Mouse (Mus musculus): Measurements from ENCODE around the gene 1700016H13Rik. TPM values are rescaled to one million over a fixed set of nuclear protein-coding genes. Genes with fewer than 3 reads are reported as not detected.

The 1700016H13Rik gene
- polyA plus RNA-seq (2012; rRNA removed) = not detected in 2 replicates

DNA sequence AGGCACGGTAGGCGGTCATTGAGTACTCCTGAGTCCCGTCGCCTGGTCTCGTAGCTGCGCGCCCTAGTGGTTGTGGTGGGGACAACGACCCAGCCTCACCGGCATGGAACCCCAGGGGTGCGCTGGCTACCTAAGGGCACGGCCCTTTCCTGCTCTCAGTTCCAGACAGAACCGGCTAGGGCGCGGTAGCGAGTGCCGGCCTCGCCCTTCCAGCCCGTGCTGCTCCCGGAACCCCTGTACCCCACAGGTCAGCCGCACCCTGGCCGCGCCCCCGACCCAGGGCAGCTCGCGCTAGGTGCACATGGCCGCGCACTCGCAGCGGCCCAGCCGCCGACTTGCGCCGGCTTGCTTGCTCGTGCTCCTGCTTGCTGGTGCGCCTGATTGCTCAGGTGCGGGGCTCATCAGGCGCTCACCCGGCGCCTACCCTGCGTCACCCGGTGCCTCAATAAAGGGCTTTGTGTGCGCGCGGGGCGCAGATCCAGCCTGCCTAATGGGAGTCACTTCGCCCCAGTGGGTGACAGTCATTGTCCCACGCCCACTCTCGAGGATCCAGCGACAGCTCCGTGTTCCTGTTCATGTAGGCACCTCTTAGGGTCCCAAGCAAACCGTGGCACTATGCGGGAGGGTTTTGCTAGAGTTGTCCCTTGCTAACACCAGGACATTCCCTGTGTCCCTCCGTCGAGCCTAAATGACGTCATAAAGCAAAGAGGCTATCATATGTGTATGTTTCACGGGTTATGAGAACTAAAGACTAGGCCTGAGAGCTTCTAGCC is at the start of gene 1700016H13Rik:
TSS of gene 1700016H13Rik (minus strand) at position 665 of the 773 bp plus-strand sequence.
- Histone ChIP-seq H3K27ac (ENCODE audit: insufficient read depth, low read length) (no peak within 1 kb of the TSS), H3K4me1 (ENCODE audit: control insufficient read depth, insufficient read depth, insufficient read length) (no peaks in the 10 kb centered on the region; the same call in 1 of the 2 replicates), H3K27me3 (ENCODE audit: control insufficient read depth, insufficient read depth, low read length) (no peaks in the 10 kb centered on the region), H3K36me3 (ENCODE audit: control insufficient read depth, insufficient read depth, low read length) (no peaks in the 10 kb centered on the region), H3K4me3 (ENCODE audit: extremely low read depth, insufficient read depth, insufficient read length) (peak within 1 kb of the TSS; percentile 54)
- no peak for TF ChIP-seq POLR2A (IDR thresholded peaks at IDR 0.05; ENCODE audit: low read depth, low read length)
- TF ChIP-seq CTCF (IDR thresholded peaks at IDR 0.05; ENCODE audit: extremely low read depth, insufficient read depth, insufficient read length, insufficient replicate concordance) = peak; percentile 50; the same call in 1 of the 2 replicates
- DNase-seq (ENCODE audit: low read depth in 1 of 2, low spot score in 2 of 2) = peak; percentile 32 to 77
- 3% methylated on average over 53 of the region's 56 CpGs for WGBS

DNA sequence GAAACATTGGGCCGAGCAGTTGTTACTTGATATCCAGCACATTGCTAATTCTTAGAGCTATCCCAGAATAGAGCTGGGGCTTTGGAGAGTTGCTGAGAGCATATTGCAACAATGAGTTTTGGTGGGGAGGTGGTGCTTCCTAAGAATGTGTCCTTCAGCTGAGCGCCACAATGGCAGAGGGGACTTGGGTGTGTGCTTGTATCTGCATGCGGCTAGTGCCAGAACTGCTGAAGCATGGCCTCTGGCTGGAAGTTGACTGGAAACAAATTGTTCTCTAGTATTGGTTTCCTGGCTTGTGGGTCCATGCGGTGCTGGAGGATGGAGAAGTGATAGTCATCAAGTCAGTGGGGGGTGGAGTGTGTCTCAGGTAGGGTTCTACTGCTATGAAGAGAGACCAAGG is 49.5 kb upstream of the 1700016H13Rik start:
- no peak overlapping the region for H3K27ac ChIP-seq (ENCODE audit: insufficient read depth, low read length)
- WGBS = 88% methylated on average over 4 of the region's 4 CpGs
- H3K4me1 ChIP-seq (ENCODE audit: control insufficient read depth, insufficient read depth, insufficient read length) = peaks cover 15% of the 10 kb centered on the region
- no peak overlapping the region for H3K4me3 ChIP-seq (ENCODE audit: extremely low read depth, insufficient read depth, insufficient read length)
- no peaks in the 10 kb centered on the region for H3K36me3 ChIP-seq (ENCODE audit: control insufficient read depth, insufficient read depth, low read length)
- no peaks in the 10 kb centered on the region for H3K27me3 ChIP-seq (ENCODE audit: control insufficient read depth, insufficient read depth, low read length)
- DNase-seq (ENCODE audit: low read depth in 1 of 2, low spot score in 2 of 2) = no peak
- TF ChIP-seq CTCF (IDR thresholded peaks at IDR 0.05; ENCODE audit: extremely low read depth, insufficient read depth, insufficient read length, insufficient replicate concordance) (no peak), POLR2A (IDR thresholded peaks at IDR 0.05; ENCODE audit: low read depth, low read length) (no peak)

DNA sequence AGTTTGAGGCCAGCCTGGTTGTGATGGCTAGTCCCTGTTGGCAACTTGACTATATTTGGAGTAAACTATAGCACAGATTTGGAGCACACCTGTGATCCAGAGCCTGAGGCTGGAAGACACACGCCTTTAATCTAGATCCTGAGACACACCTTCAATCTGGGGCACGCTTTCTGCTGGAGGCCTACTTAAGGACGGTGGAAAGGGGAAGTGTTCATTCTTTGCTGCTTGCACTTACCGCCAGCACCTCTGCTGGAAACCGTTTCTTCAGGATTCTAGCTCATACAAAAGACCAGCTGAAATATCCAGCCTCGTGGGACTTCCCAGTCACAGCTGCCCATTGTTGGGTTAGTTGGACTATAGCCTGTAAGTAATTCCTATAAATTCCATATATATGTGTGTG is 46.7 kb upstream of the 1700016H13Rik start:
- H3K27me3 ChIP-seq (ENCODE audit: control insufficient read depth, insufficient read depth, low read length) = no peaks in the 10 kb centered on the region
- no peaks in the 10 kb centered on the region for H3K36me3 ChIP-seq (ENCODE audit: control insufficient read depth, insufficient read depth, low read length)
- H3K27ac ChIP-seq (ENCODE audit: insufficient read depth, low read length) = peak overlapping the region; percentile 57
- 25% methylated on average over 6 of the region's 6 CpGs for WGBS
- H3K4me3 ChIP-seq (ENCODE audit: extremely low read depth, insufficient read depth, insufficient read length) = no peak overlapping the region
- peaks cover 14% of the 10 kb centered on the region for H3K4me1 ChIP-seq (ENCODE audit: control insufficient read depth, insufficient read depth, insufficient read length)
- no peak for TF ChIP-seq POLR2A (IDR thresholded peaks at IDR 0.05; ENCODE audit: low read depth, low read length)
- TF ChIP-seq CTCF (IDR thresholded peaks at IDR 0.05; ENCODE audit: extremely low read depth, insufficient read depth, insufficient read length, insufficient replicate concordance) = no peak
- no peak for DNase-seq (ENCODE audit: low read depth in 1 of 2, low spot score in 2 of 2)

DNA sequence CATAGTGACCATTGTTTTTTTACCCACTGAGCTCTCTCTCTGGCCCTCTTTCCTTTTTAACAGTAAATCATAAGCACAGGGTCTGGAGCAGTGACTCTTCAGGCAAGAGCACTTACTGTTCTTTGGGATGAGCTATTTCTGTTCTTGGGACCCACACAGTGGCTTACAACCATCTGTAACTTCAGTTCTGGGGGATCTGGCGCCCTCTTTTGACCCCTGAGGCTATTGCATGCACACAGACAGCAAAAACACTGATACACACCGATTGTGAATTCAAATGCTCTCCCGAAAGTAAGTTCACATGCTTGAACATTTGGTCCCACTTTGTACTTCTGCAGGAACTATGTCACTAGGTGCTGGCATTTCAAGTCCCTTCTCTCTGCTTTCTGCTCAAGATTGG is 45.7 kb upstream of the 1700016H13Rik start:
- DNase-seq (ENCODE audit: low read depth in 1 of 2, low spot score in 2 of 2) = no peak

DNA sequence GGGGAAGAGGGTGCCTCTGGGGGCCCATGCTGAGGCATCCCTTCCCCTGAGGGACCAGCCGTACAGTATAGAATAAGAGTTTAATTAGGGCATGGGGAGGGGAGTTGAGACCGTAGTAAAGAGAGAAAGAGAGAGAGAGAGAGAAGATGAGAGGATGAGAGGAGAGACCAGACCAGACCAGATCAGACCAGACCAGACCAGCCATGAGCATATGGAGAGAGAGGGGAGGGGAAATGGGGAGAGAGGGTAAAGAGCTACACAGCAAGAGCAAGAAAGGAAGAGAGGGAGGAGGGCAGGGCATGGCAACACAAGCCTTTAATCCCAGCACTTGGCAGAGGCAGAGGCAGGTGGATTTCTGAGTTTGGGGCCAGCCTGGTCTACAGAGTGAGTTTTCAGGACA is 44.9 kb upstream of the 1700016H13Rik start:
- Histone ChIP-seq H3K4me3 (ENCODE audit: extremely low read depth, insufficient read depth, insufficient read length) (no peak overlapping the region), H3K4me1 (ENCODE audit: control insufficient read depth, insufficient read depth, insufficient read length) (peaks cover 18% of the 10 kb centered on the region), H3K36me3 (ENCODE audit: control insufficient read depth, insufficient read depth, low read length) (no peaks in the 10 kb centered on the region), H3K27ac (ENCODE audit: insufficient read depth, low read length) (peak overlapping the region; percentile 20), H3K27me3 (ENCODE audit: control insufficient read depth, insufficient read depth, low read length) (no peaks in the 10 kb centered on the region)
- 55% methylated on average over 2 of the region's 2 CpGs for WGBS
- no peak for TF ChIP-seq CTCF (IDR thresholded peaks at IDR 0.05; ENCODE audit: extremely low read depth, insufficient read depth, insufficient read length, insufficient replicate concordance)
- TF ChIP-seq POLR2A (IDR thresholded peaks at IDR 0.05; ENCODE audit: low read depth, low read length) = no peak
- no peak for DNase-seq (ENCODE audit: low read depth in 1 of 2, low spot score in 2 of 2)

More for the DNA sequence above, 45.7 kb upstream of the 1700016H13Rik start:
- Histone ChIP-seq H3K36me3 (ENCODE audit: control insufficient read depth, insufficient read depth, low read length) (no peaks in the 10 kb centered on the region), H3K4me3 (ENCODE audit: extremely low read depth, insufficient read depth, insufficient read length) (no peak overlapping the region), H3K4me1 (ENCODE audit: control insufficient read depth, insufficient read depth, insufficient read length) (peaks cover 18% of the 10 kb centered on the region), H3K27ac (ENCODE audit: insufficient read depth, low read length) (no peak overlapping the region), H3K27me3 (ENCODE audit: control insufficient read depth, insufficient read depth, low read length) (no peaks in the 10 kb centered on the region)
- TF ChIP-seq POLR2A (IDR thresholded peaks at IDR 0.05; ENCODE audit: low read depth, low read length) = no peak
- TF ChIP-seq CTCF (IDR thresholded peaks at IDR 0.05; ENCODE audit: extremely low read depth, insufficient read depth, insufficient read length, insufficient replicate concordance) = peak; percentile 22; the same call in 1 of the 2 replicates
- WGBS = 84% methylated on average over 3 of the region's 3 CpGs

DNA sequence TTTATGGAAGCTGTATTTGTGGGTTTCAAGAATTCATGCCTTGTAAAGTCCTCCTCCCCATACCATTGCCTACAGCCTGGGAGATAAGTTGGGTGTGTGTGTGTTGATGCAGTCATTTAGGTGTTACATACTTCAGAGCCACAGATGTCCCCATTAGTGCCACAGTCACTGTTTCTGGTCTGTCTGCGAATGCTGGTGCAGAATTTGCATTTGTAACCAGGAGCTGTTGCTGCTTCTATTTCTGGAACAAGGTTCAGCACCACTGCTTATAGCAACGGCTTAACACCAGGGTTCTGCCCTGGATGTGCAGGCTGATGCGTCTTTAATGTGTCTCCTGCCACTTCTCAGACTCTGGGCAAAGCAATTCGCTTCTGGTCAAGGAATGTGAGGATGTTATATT is 43.7 kb upstream of the 1700016H13Rik start:
- H3K27me3 ChIP-seq (ENCODE audit: control insufficient read depth, insufficient read depth, low read length) = no peaks in the 10 kb centered on the region
- peaks cover 18% of the 10 kb centered on the region for H3K4me1 ChIP-seq (ENCODE audit: control insufficient read depth, insufficient read depth, insufficient read length)
- H3K27ac ChIP-seq (ENCODE audit: insufficient read depth, low read length) = peak overlapping the region; percentile 31; the same call in 1 of the 2 replicates
- WGBS = 33% methylated on average over 4 of the region's 4 CpGs
- no peak overlapping the region for H3K4me3 ChIP-seq (ENCODE audit: extremely low read depth, insufficient read depth, insufficient read length)
- TF ChIP-seq POLR2A (IDR thresholded peaks at IDR 0.05; ENCODE audit: low read depth, low read length) = no peak
- no peak for TF ChIP-seq CTCF (IDR thresholded peaks at IDR 0.05; ENCODE audit: extremely low read depth, insufficient read depth, insufficient read length, insufficient replicate concordance)
- H3K36me3 ChIP-seq (ENCODE audit: control insufficient read depth, insufficient read depth, low read length) = no peaks in the 10 kb centered on the region
- DNase-seq (ENCODE audit: low read depth in 1 of 2, low spot score in 2 of 2) = peak in 1 of 2 experiments; percentile 61

DNA sequence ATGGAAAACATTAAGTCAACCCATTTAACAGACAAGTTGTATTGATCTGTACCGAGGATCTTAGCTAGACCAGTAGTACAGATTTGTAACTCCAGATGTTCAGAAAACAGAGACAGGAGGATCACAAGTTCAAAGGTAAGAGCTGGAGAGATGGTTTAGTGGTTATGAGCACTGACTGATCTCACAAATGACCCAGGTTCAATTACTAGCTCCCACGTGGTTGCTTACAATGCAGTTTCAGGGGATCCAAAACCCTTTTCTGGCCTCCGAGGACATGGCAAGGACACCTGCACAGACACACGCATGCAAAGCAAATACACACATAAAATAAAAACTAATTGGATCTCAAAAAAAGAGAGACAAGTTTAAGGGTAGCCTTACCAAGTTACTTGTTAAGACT is 42.8 kb upstream of the 1700016H13Rik start:
- Histone ChIP-seq H3K27me3 (ENCODE audit: control insufficient read depth, insufficient read depth, low read length) (no peaks in the 10 kb centered on the region), H3K27ac (ENCODE audit: insufficient read depth, low read length) (peak overlapping the region; percentile 22; the same call in 1 of the 2 replicates), H3K36me3 (ENCODE audit: control insufficient read depth, insufficient read depth, low read length) (no peaks in the 10 kb centered on the region), H3K4me3 (ENCODE audit: extremely low read depth, insufficient read depth, insufficient read length) (no peak overlapping the region), H3K4me1 (ENCODE audit: control insufficient read depth, insufficient read depth, insufficient read length) (peaks cover 18% of the 10 kb centered on the region)
- DNase-seq (ENCODE audit: low read depth in 1 of 2, low spot score in 2 of 2) = no peak
- 33% methylated on average over 4 of the region's 4 CpGs for WGBS
- no peak for TF ChIP-seq CTCF (IDR thresholded peaks at IDR 0.05; ENCODE audit: extremely low read depth, insufficient read depth, insufficient read length, insufficient replicate concordance)
- no peak for TF ChIP-seq POLR2A (IDR thresholded peaks at IDR 0.05; ENCODE audit: low read depth, low read length)

Data from spleen, adult 2 months (tissue).